Mouse (Mus musculus) embryonic stem cell, embryonic (primary cell): ENCODE results near the gene Rcl1.

Source experiments
- CTCF ChIA-PET, 4 experiments: fragments of 300-600 bp in 2 of 4; fragments of 350-600 bp in 2 of 4; sonication (Branson Sonifier 250); formaldehyde crosslinking; loops; one replicate each; lab custom pipeline; 2022; ENCODE audit warnings: inconsistent platforms in 2 of 4; lab: Charles Lee
- POLR2A ChIA-PET, 4 experiments: fragments of 300-600 bp in 2 of 4; fragments of 350-600 bp in 2 of 4; sonication (Branson Sonifier 250); formaldehyde crosslinking; loops; one replicate each; lab custom pipeline; 2022; ENCODE audit warnings: antibody characterized with exemption in 4 of 4, inconsistent platforms in 1 of 4; lab: Charles Lee

Rcl1 gene

DNA sequence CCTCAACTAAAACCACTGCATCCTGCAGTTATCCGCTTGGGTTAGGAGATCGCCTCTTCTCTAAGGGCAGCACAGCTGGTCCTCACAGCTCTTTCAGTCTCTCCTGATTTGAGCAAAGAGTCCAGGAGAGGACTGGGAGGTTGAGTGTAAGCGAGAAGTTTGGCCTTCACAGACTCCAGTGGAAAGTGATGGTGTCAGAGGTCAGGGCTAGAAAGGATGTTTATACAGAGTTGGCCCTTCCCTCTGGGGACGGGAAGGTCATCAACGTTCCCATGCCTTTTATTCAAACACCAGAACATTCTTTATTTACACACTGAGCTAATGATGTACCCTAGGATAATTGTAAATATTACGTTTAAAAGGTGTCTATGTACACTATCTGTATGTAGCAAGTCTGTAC is 27.0 kb downstream of the Rcl1 start:
- CTCF ChIA-PET = interaction anchor here in 1 of 4 experiments (0.7 kb wide), 1 partner anchor 250 kb away, joined by 3 read pairs; no protein-coding TSS in a partner anchor
- POLR2A ChIA-PET = interaction anchor here in 3 of 4 experiments (0.6 to 2.5 kb wide), 5 partner anchors 17 to 1283 kb away, joined by 3 to 14 read pairs (median 4); partner anchors contain the start of gene Rcl1 (in 2 of the 3)

DNA sequence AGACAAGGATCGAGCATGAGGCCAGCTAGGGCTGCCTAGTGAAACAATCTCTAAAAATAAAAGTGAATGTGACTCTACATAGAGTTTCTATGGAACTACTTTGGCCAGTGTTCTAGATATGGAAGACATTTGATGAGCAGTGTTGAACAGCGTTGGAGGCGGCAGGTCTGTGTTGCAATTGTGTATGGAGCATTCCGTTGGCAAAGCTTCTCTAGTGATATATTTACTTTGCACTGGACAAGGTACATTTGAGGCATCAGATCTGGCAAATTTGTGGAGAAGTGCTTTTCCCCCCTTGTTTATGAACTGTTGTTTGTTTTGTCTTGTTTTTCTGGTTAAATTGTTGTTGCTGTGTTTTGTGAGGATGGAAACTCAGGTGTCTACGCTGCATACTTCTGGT is 28.4 kb downstream of the Rcl1 start:
- ChIA-PET POLR2A (interaction anchor here in 3 of 4 experiments (0.6 to 2.5 kb wide), 7 partner anchors 16 to 231 kb away, joined by 3 to 14 read pairs (median 3); partner anchors contain the start of gene Rcl1 (in 1 of the 3)), CTCF (interaction anchor here in 1 of 4 experiments (0.6 kb wide), 1 partner anchor 229 kb away, joined by 6 read pairs; no protein-coding TSS in a partner anchor)

GRCm38 (mm10) chr19:29131171-29131570 is 30.0 kb downstream of the Rcl1 start:
- CTCF ChIA-PET = interaction anchor here in 1 of 4 experiments (1.2 kb wide), 1 partner anchor 224 kb away, joined by 3 read pairs; no protein-coding TSS in a partner anchor
- POLR2A ChIA-PET = interaction anchor here in 1 of 4 experiments (0.6 kb wide), 1 partner anchor 16 kb away, joined by 4 read pairs; no protein-coding TSS in a partner anchor

GRCm38 (mm10) chr19:29134293-29134692 is 33.1 kb downstream of the Rcl1 start:
- POLR2A ChIA-PET = interaction anchor here (0.9 to 1.9 kb wide), 9 partner anchors 9 to 109 kb away, joined by 3 to 8 read pairs (median 4); partner anchors contain the start of gene Rcl1 (in 2 of the 4)
- CTCF ChIA-PET = no interaction called here

DNA sequence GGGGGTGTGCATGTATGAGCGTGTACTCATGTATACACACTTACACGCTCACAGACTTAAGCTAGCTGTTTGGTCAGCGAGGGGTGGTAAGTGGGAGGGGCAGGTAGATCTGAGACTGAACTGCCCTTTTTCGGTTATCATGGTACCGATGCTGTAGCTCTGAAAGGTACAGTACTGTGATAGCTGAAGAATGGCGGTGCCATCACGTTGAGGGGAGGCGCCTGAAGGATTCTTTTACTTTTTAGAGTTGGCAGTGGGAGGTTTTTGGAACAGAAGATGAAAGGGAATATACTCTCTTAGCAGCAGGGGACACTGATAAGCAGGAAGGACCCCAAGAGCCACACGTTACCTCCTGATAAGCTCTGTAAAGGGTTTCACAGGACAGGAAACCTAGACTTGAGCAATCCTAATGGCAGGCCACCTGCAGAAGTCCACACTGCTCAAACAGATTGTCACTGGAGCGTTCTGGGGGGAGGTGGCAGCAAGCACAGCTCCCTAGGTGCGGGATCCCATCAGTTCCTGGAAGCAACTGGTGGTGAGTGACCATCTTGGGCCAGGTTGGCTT is 34.1 kb downstream of the Rcl1 start:
- ChIA-PET POLR2A (interaction anchor here (0.6 to 1.9 kb wide), 10 partner anchors 8 to 110 kb away, joined by 3 to 8 read pairs (median 4); partner anchors contain the start of gene Rcl1 (in 1 of the 4)), CTCF (no interaction called here)

DNA sequence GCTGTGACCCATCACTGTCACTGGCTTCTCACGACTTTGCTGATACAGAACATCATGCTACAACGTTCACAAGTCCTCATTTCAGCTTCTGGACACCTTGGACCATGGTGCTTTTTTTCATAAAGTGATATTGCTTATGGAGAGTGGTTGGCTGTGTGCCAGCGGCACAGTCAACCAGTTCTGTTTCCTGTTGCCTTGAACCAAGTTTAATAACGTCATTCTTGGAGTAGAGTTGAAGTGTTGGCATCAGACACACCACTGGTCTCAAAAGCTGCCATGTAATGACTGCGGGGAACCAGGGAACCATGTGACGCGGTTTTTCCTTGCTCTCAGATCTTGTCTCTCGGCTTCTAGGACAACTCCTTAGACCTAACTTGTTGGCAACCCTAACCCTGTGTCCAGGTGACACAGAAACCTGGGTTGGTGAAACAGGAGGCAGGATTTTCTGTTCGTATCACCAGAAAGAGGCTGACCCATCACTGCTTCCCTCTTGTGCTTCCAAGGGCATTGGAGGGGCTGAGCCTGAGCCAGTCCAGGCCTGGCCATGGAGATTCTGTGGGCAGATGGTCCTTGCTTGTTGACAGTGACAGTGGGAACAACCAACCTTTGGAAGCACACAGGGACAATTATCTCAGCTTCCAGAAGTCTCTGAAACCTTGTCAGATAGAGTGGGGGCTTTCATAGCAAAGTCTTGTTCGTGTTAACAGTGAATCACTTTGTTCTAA is 37.5 kb downstream of the Rcl1 start:
- ChIA-PET POLR2A (interaction anchor here in 2 of 4 experiments (0.6 to 1.4 kb wide), 4 partner anchors 13 to 1127 kb away, joined by 3 read pairs; partner anchors contain the start of gene Rfx3 (in 1 of the 2)), CTCF (no interaction called here)

DNA sequence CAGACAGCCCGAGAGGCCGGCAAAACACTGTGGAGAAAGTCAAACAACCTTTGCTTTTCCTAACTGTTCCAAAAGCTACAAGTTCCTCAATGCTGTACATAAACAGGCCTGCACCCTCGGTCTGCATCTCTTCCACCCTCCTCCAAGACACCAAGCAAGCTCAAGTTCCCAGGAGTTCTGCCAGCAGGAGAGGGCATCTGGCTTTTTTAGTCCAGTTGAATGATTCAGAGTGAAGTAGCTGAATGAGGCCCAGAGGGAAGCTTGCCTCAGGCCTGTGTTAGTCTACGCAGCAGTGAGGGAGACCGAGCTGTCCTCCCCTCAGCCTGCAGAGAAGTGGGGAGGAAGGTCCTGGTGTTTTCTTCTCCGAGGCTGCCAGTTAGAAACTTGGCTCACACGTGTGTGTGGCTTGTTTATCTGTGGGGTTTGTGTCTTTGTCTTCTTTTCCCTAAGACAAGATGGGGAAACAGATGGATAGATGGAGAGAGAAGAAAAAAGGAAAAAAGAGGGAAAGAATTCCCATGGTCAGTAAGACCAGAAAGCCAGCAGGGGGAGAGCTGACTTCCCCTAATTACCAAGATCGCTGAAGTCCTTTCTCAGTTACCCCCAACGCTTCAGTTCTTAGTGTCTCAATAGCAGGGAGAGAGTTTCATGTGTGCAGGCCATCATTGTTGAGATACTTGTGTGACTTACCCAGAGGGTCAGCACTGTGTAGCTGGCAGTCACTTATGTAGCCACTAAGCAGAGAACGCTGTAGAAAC is 38.7 kb downstream of the Rcl1 start:
- CTCF ChIA-PET = interaction anchor here in 1 of 4 experiments (1.5 kb wide), 1 partner anchor 70 kb away, joined by 3 read pairs; no protein-coding TSS in a partner anchor

DNA sequence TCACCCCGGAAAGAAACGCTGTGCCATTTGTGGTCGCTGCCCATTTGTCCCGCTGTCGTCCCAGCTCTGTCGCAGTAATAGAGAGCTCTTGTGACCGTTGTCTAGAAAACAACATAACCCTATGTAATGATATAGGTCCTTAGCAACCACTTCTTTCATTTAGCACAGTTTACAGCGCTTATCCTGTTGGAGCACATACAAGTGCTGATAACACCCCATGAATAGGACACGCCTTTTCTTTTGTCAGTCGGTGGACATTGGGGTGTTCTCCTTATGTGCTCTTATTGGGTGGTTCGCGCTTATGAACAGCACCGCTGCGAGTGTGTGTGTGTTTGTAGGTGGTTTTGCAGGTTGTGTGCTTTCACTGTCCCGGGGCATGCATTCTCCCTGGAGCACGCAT is 39.8 kb downstream of the Rcl1 start:
- CTCF ChIA-PET = no interaction called here

More for the DNA sequence above, 38.7 kb downstream of the Rcl1 start:
- POLR2A ChIA-PET = interaction anchor here in 2 of 4 experiments (0.9 to 2.3 kb wide), 8 partner anchors 10 to 79 kb away, joined by 3 to 7 read pairs (median 3); partner anchors contain the start of gene Rcl1 (in 1 of the 2)

GRCm38 (mm10) chr19:29142307-29142706 is 41.1 kb downstream of the Rcl1 start:
- CTCF ChIA-PET = interaction anchor here in 3 of 4 experiments (0.5 to 0.9 kb wide), 5 partner anchors 74 to 423 kb away, joined by 3 to 6 read pairs (median 4); no protein-coding TSS in a partner anchor

More for the DNA sequence above, 39.8 kb downstream of the Rcl1 start:
- POLR2A ChIA-PET = interaction anchor here in 2 of 4 experiments (1.0 to 2.3 kb wide), 7 partner anchors 9 to 80 kb away, joined by 3 to 7 read pairs (median 4); partner anchors contain the start of gene Rcl1 (in 2 of the 2)

GRCm38 (mm10) chr19:29145421-29145820 is 44.2 kb downstream of the Rcl1 start:
- ChIA-PET CTCF (interaction anchor here in 1 of 4 experiments (0.7 kb wide), 1 partner anchor 294 kb away, joined by 3 read pairs; no protein-coding TSS in a partner anchor), POLR2A (interaction anchor here in 3 of 4 experiments (0.6 to 2.1 kb wide), 5 partner anchors 10 to 918 kb away, joined by 3 to 7 read pairs (median 3); no protein-coding TSS in a partner anchor)

More at GRCm38 (mm10) chr19:29142307-29142706, 41.1 kb downstream of the Rcl1 start:
- POLR2A ChIA-PET = interaction anchor here in 3 of 4 experiments (1.0 to 1.9 kb wide), 5 partner anchors 16 to 43 kb away, joined by 3 to 8 read pairs (median 4); partner anchors contain the start of gene Rcl1 (in 2 of the 3)

DNA sequence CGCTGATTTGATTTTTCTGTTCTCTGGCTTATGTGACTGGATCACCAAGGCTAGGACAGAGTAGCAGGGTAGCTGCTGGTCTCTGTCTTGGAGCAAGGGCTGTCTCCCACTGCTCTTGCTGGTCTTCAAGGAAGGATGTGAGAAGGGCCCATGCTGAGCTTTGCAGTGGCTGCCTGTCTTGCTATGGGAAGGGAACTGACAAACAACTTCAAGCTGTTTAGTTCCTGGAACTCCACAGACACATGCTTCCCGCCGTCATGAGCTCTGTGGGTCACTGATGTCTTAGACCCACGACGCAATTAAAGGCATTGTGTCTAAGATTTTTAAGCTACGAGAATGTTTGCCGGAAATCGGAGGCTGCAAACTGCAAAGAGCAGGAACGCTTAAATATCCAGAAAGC is 45.6 kb downstream of the Rcl1 start:
- ChIA-PET CTCF (interaction anchor here in 2 of 4 experiments (0.6 to 1.3 kb wide), 2 partner anchors 96 to 209 kb away, joined by 5 to 6 read pairs; no protein-coding TSS in a partner anchor), POLR2A (interaction anchor here in 2 of 4 experiments (1.2 to 2.1 kb wide), 3 partner anchors 9 to 38 kb away, joined by 3 to 4 read pairs (median 4); no protein-coding TSS in a partner anchor)

- ChIA-PET CTCF (interaction anchor here in 3 of 4 experiments (0.6 to 1.6 kb wide), 4 partner anchors 102 to 351 kb away, joined by 3 to 5 read pairs (median 4); partner anchors contain the start of gene Jak2 (in 1 of the 3)), POLR2A (interaction anchor here in 2 of 4 experiments (0.7 to 2.6 kb wide), 4 partner anchors 16 to 83 kb away, joined by 3 to 9 read pairs (median 6); partner anchors contain the start of gene Rcl1 (in 1 of the 2))
Observed at GRCm38 (mm10) chr19:29149583-29149982, 48.4 kb downstream of the Rcl1 start.

- POLR2A ChIA-PET = interaction anchor here in 2 of 4 experiments (0.7 to 2.6 kb wide), 7 partner anchors 9 to 83 kb away, joined by 3 to 9 read pairs (median 4); partner anchors contain the start of gene Rcl1 (in 1 of the 2)
Observed at GRCm38 (mm10) chr19:29150038-29150437, 48.9 kb downstream of the Rcl1 start.

GRCm38 (mm10) chr19:29151443-29151842 is 50.3 kb downstream of the Rcl1 start:
- POLR2A ChIA-PET = interaction anchor here in 1 of 4 experiments (0.6 to 2.0 kb wide), 3 partner anchors 17 to 51 kb away, joined by 3 to 6 read pairs (median 3); partner anchors contain the start of gene Rcl1

More at GRCm38 (mm10) chr19:29150038-29150437, 48.9 kb downstream of the Rcl1 start:
- CTCF ChIA-PET = interaction anchor here in 2 of 4 experiments (0.6 to 1.6 kb wide), 4 partner anchors 102 to 1055 kb away, joined by 3 to 5 read pairs (median 4); partner anchors contain the start of gene Jak2 (in 1 of the 2)

GRCm38 (mm10) chr19:29155552-29155951 is 54.4 kb downstream of the Rcl1 start:
- ChIA-PET POLR2A (interaction anchor here in 2 of 4 experiments (1.0 to 2.7 kb wide), 3 partner anchors 9 to 54 kb away, joined by 3 to 7 read pairs (median 3); partner anchors contain the start of gene Rcl1 (in 1 of the 2)), CTCF (no interaction called here)

More at GRCm38 (mm10) chr19:29151443-29151842, 50.3 kb downstream of the Rcl1 start:
- CTCF ChIA-PET = interaction anchor here in 1 of 4 experiments (0.6 to 1.3 kb wide), 3 partner anchors 204 to 446 kb away, joined by 3 to 6 read pairs (median 5); no protein-coding TSS in a partner anchor

DNA sequence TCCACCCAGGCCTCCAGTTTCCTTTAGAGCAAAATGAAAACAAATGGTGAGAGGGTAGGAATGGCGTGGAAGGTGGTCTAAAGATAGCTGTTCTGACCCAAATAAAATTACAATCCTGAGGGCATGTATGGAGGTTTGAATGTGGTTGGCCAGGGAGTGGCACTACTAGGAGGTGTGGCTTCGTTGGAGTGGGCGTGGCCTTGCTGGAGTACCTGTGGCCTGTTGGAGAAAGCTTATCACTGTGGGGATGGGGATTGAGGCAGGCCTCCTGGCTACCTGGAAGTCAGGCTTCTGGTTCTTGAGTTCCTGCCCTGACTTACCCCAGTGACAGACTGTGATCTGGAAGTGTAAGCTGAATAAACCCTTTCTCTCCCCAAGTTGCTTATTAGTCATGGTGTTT is 55.2 kb downstream of the Rcl1 start:
- CTCF ChIA-PET = no interaction called here
- POLR2A ChIA-PET = interaction anchor here in 2 of 4 experiments (0.7 to 2.7 kb wide), 3 partner anchors 10 to 384 kb away, joined by 3 to 7 read pairs (median 3); partner anchors contain the start of gene Rcl1 (in 1 of the 2)
